Mouse (Mus musculus): Measurements from ENCODE around the gene Ctsc.
"Not testable (repeated sequence)": the region's sequence is repeated elsewhere in the genome, so short reads cannot be mapped to it uniquely, and the experiment has no call there.

Ctsc gene

DNA sequence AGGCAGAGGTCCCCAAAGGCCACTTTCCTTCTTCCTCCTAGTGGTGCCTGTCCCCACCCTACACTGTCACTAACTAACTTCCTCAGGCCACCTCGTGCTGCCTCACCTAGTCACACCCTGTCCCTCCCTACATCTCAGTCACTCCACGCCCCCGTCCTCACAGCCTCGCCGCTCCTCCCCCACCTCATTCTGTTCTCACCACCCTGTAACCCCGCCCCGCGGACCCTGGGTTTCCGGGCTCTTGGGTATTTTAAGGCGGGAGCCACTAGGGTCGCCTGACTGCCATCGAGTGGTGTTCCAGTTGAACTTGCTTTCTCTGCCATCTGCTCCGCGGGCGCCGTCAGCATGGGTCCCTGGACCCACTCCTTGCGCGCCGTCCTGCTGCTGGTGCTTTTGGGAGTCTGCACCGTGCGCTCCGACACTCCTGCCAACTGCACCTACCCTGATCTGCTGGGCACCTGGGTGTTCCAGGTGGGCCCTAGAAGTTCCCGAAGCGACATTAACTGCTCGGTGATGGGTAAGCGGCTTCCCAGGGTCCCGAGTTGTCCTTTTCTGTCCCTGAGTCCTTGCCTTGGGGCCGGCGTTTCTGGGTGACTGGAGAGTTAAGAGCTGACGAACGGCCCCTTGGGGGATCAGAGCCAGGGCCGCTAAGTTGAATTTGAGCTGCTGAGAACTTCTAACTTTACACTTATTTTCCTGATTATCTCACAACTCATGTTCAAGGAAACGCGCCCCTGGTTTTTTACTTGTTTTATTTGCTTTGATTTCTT lies at the start of gene Ctsc:
Ctsc (plus strand) TSS at position 228 of the 770 bp plus-strand sequence.
- DNase-seq (ENCODE audit: extremely low spot score) = peak; percentile 83

DNA sequence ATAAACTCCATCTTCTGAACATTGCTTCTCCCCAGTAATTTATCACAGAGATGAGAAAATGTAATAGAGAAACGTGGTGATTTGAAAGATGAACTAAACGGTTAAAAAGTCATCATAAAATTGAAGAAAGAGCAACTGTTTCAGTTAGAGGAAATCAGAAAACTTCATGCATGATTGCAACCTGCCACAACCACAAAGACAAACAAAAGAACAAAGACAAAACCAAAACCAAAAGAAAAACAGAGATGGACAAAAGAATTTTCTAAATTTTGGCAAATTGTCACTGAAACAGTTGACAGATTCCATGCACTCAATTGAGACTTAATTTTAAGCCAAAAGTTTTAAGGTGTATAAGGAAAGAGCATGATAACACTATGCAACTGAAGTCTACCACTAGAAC lies 48.8 kb upstream of the Ctsc start:
- DNase-seq (ENCODE audit: extremely low spot score) = no peak

GRCm38 (mm10) chr7:88230121-88230520 lies 47.8 kb upstream of the Ctsc start:
- no peak for DNase-seq (ENCODE audit: extremely low spot score)

DNA sequence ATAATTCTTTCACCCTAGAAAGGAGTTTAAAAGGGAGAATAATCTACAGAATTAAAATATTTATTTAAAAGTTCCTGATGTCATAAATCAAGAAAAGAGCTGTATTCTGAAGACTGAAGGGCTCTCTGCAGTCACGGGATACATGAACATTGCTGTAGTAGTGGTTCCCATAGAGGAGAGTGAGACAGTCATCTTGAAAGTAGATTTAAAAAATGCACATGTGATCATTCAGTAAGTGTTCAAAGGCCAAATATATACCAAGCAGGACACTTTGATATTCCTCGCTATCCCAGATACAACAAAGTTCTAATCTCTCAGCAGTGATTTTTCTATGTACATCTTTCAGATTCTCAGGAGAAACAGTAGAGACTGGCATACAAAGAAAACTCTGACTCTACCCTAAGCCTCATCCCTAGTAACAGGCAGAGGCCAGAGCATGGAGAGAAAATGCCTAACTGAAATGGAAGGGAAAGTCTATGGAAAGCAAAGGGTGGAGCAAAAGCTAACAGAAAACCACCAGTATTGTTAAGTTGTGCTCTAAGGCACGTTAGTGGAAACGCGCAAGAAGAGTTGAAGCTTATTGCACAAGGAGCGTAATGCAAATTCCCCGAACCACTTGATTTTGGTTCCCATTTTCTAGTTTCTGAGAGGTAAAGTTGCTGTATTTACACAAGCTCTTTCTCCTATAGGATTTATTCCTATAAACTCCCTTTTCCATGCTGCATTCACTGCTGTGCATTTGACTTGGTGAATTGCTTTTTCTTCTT lies 46.9 kb upstream of the Ctsc start:
- DNase-seq (ENCODE audit: extremely low spot score) = no peak

GRCm38 (mm10) chr7:88243059-88243458 lies 34.8 kb upstream of the Ctsc start:
- no peak for DNase-seq (ENCODE audit: extremely low spot score)

- no peak for DNase-seq (ENCODE audit: extremely low spot score)
Measured at GRCm38 (mm10) chr7:88244462-88244861, 33.4 kb upstream of the Ctsc start.

- DNase-seq (ENCODE audit: extremely low spot score) = not testable (repeated sequence)
Measured at GRCm38 (mm10) chr7:88250380-88250779, 27.5 kb upstream of the Ctsc start.

GRCm38 (mm10) chr7:88251535-88251934 lies 26.4 kb upstream of the Ctsc start:
- no peak for DNase-seq (ENCODE audit: extremely low spot score)

DNA sequence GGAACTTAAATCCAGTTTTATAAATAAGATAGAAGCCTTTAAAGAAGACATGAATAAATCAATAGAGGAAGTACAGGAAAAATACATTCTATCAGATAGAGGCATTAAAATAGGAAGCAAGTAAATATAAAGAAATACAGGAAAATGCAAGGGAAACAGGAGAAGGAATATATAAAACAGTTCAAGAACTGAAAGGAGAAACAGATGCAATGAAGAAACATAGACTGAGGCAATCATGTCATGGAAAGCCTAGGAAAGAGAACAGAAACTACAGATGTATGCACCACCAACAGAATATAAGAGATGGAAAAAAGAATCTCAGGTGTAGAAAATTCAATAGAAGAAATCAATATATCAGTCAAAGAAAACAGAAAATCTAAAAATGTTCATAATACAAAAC lies 25.8 kb upstream of the Ctsc start:
- DNase-seq (ENCODE audit: extremely low spot score) = no peak

DNA sequence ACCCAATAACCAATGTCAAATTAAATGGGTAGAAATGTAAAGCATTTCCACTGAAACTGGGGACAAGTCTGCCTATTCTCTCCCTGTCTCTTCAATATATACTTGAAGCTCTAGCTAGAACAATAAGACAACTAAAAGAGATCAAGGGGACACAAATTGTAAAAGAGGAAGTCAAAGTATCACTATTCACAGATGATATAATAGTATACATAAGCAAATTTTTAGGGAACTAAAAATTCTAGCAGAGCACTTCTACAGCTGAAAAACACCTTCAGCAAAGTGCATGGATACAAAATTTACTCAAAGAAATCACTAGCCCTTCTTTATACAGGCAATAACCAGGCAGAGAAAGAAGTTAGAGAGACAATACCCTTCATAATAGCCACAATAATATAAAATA lies 23.0 kb upstream of the Ctsc start:
- no peak for DNase-seq (ENCODE audit: extremely low spot score)

- DNase-seq (ENCODE audit: extremely low spot score) = no peak
Measured at GRCm38 (mm10) chr7:88259155-88259925, 18.5 kb upstream of the Ctsc start.

- no peak for DNase-seq (ENCODE audit: extremely low spot score)
Measured at GRCm38 (mm10) chr7:88261799-88262198, 16.1 kb upstream of the Ctsc start.

GRCm38 (mm10) chr7:88264861-88265260 lies 13.0 kb upstream of the Ctsc start:
- no peak for DNase-seq (ENCODE audit: extremely low spot score)

- no peak for DNase-seq (ENCODE audit: extremely low spot score)
Measured at GRCm38 (mm10) chr7:88269913-88270312, 8.0 kb upstream of the Ctsc start.

DNA sequence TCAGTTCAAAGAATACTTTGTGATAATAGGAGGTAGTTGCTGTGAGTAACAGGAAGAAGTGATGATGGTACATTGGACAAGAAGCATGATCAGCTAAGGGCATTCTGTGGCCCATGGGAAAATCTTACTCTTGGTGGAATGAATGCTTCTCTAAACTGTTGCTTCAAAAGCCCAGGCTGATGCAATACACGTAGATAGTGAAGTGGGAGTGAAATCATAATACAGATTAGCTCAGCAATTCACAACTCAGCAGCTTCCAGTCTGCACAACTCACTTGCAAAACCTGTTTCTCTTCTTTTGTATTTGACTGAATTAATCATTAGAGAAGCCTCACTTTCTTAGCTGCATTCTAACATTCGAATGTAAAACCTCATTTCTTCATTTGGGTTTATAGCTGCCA lies 6.4 kb upstream of the Ctsc start:
- DNase-seq (ENCODE audit: extremely low spot score) = no peak

DNA sequence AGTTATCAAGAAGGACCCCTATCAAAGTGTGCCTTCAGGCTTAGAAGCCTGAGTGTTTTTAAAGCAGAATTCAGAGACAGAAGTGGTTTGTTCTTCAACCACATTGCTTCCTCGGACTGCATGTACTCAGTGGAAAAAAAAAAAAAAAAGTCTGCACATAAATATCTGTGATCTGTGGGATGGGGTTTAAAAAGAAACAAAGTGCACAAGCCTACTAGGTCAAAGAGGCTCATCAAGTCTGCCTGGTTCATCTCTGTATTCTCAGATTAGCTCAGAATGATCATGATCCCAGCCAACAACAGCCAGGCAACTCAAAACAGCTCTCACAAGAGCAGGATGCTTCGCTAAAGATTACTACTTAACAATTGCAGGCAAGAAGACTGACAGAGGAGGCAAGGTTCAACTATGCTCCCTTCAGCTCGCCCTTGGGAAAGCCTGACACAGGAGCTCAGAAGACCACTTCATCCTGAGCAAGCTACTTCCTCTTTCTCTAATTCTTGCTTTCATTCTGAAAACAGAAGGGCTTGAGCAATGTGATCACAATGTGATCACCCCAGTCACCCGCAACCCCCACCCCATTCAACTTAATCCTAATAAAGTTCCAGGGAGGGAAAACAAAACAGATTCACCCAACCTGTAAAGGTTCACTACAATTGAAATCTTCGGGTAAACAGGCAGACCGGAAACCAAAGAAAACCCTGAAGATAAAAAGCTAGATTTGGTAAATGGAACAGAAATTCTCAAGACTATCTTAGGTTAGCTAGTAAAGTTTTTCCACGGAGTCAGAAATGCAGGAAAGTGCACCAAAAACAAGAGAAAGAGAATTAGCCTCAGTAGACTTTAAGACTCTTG lies 745 bp upstream of the Ctsc start:
- peak; percentile 7 for DNase-seq (ENCODE audit: extremely low spot score)

- no peak for DNase-seq (ENCODE audit: extremely low spot score)
Measured at GRCm38 (mm10) chr7:88278628-88279196, 827 bp downstream of the Ctsc start.

GRCm38 (mm10) chr7:88285276-88285675 lies 7.4 kb downstream of the Ctsc start:
- DNase-seq (ENCODE audit: extremely low spot score) = no peak

DNA sequence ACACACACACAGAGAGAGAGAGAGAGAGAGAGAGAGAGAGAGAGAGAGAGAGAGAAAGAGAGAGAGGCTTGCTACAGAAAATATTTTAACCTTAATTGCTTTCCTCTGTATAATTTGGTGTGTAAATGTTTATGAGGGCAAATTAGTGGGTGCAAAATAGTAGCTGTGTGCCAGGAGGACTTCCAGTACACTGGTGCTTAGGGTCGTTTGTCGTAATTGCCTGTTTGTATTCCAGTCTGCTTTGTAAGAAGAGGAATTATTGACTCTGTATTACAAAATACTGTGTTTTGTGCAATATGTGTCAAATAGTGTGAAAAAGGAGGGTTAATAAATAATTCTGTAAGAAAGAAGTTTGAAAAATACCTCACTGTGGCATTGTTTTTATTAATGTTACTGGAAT lies 13.2 kb downstream of the Ctsc start:
- DNase-seq (ENCODE audit: extremely low spot score) = no peak

DNA sequence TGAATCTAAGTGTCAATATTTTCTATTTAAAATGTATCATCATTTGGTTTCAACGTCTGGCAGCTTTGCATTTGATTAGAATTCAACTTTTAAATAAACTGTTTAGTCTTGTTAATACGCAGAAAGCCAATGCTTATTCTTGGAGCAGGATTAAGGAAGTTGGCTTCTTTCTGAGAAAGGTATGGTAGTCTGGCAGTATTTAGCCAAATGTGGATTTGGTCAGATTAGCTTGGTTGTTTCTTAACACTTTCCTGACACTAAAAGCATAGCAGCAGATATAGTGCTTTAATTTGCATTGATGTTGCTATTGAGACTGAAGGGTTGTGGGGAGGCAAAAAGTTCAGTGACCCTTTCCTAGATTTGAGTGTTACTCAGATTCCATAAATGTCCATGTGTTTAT lies 14.2 kb downstream of the Ctsc start:
- no peak for DNase-seq (ENCODE audit: extremely low spot score)

- DNase-seq (ENCODE audit: extremely low spot score) = peak; percentile 16
Measured at GRCm38 (mm10) chr7:88293907-88294306, 16.0 kb downstream of the Ctsc start.
